Mouse (Mus musculus): ENCODE results near the gene Gpat3.

The Gpat3 gene

GRCm38 (mm10) chr5:100845485-100845847, at the start of gene Gpat3:
Gpat3 (plus strand) TSS chr5:100845713.
- in situ Hi-C loops (cut with MseI, MboI), result no loop called here

GRCm38 (mm10) chr5:100798165-100798860, 47.2 kb upstream of the Gpat3 start, which contains the start of the genes Helq and Mrps18c:
Helq (minus strand) TSS chr5:100798598.
Mrps18c (plus strand) TSS chr5:100798627.
- in situ Hi-C loops (cut with MseI, MboI), result loop anchor here in 1 of 2 experiments (25.0 kb wide), 1 partner anchor 236 kb away; the partner anchor contains the start of gene Plac8

GRCm38 (mm10) chr5:100818341-100818740, 27.2 kb upstream of the Gpat3 start:
- in situ Hi-C loops (cut with MseI, MboI), result no loop called here

- in situ Hi-C loops (cut with MseI, MboI), result loop anchor here in 1 of 2 experiments (5.0 kb wide), 1 partner anchor 97 kb away; no protein-coding TSS in a partner anchor
Observed at GRCm38 (mm10) chr5:100819568-100820480, 25.7 kb upstream of the Gpat3 start.

- in situ Hi-C loops (cut with MseI, MboI), result loop anchor here in 1 of 2 experiments (5.0 kb wide), 1 partner anchor 97 kb away; no protein-coding TSS in a partner anchor
Observed at GRCm38 (mm10) chr5:100820483-100821184, 24.9 kb upstream of the Gpat3 start, which contains the start of gene Abraxas1. Abraxas1 (minus strand) TSS chr5:100820965.

- in situ Hi-C loops (cut with MseI, MboI), result loop anchor here in 1 of 2 experiments (5.0 kb wide), 1 partner anchor 96 kb away; no protein-coding TSS in a partner anchor
Observed at GRCm38 (mm10) chr5:100821375-100821774, 24.1 kb upstream of the Gpat3 start.

- in situ Hi-C loops (cut with MseI, MboI), result loop anchor here in 1 of 2 experiments (5.0 kb wide), 1 partner anchor 94 kb away; no protein-coding TSS in a partner anchor
Observed at GRCm38 (mm10) chr5:100822826-100823225, 22.7 kb upstream of the Gpat3 start.

- in situ Hi-C loops (cut with MseI, MboI), result no loop called here
Observed at GRCm38 (mm10) chr5:100825975-100826374, 19.5 kb upstream of the Gpat3 start.

GRCm38 (mm10) chr5:100826531-100826930, 19.0 kb upstream of the Gpat3 start:
- in situ Hi-C loops (cut with MseI, MboI), result no loop called here

GRCm38 (mm10) chr5:100828701-100829100, 16.8 kb upstream of the Gpat3 start:
- in situ Hi-C loops (cut with MseI, MboI), result no loop called here

- in situ Hi-C loops (cut with MseI, MboI), result loop anchor here in 1 of 2 experiments (5.0 kb wide), 1 partner anchor 85 kb away; no protein-coding TSS in a partner anchor
Observed at GRCm38 (mm10) chr5:100832680-100833079, 12.8 kb upstream of the Gpat3 start.

- in situ Hi-C loops (cut with MseI, MboI), result loop anchor here in 1 of 2 experiments (5.0 kb wide), 1 partner anchor 83 kb away; no protein-coding TSS in a partner anchor
Observed at GRCm38 (mm10) chr5:100833841-100834240, 11.7 kb upstream of the Gpat3 start.

- in situ Hi-C loops (cut with MseI, MboI), result no loop called here
Observed at GRCm38 (mm10) chr5:100835862-100836538, 9.5 kb upstream of the Gpat3 start.

GRCm38 (mm10) chr5:100837907-100838306, 7.6 kb upstream of the Gpat3 start:
- in situ Hi-C loops (cut with MseI, MboI), result no loop called here

GRCm38 (mm10) chr5:100844485-100844884, 1.0 kb upstream of the Gpat3 start:
- in situ Hi-C loops (cut with MseI, MboI), result no loop called here

- in situ Hi-C loops (cut with MseI, MboI), result no loop called here
Observed at GRCm38 (mm10) chr5:100845848-100846598, 510 bp downstream of the Gpat3 start.

- in situ Hi-C loops (cut with MseI, MboI), result no loop called here
Observed at GRCm38 (mm10) chr5:100846599-100846920, 1.0 kb downstream of the Gpat3 start.

- in situ Hi-C loops (cut with MseI, MboI), result no loop called here
Observed at GRCm38 (mm10) chr5:100847143-100847542, 1.6 kb downstream of the Gpat3 start.

GRCm38 (mm10) chr5:100853963-100854362, 8.4 kb downstream of the Gpat3 start:
- in situ Hi-C loops (cut with MseI, MboI), result no loop called here

GRCm38 (mm10) chr5:100856552-100856951, 11.0 kb downstream of the Gpat3 start:
- in situ Hi-C loops (cut with MseI, MboI), result no loop called here

All from mouse trophoblast stem cell (cell line).